ENCODE assay signal across 16 mouse cellular contexts in genomic region chr2:161148428-161149020, GRCm38 (mm10). TPM values are rescaled to one million over a fixed set of nuclear protein-coding genes. Genes with fewer than 3 reads are reported as not detected.
DNase-seq lines count a peak whose midpoint lies in the region; ATAC-seq and TF ChIP-seq lines count a peak whose summit lies in the region.
"Had no signal": no experiment of that assay in that cellular context is flagged by ENCODE, and none has a peak within 500 bp of the region (broad histone marks: within the 10 kb centered on the region; RNA-seq: fewer than 3 reads in every experiment).

No protein-coding gene starts in this region.

- H3K27me3 ChIP-seq in hindbrain, embryonic 13.5 days = no peaks in the 10 kb centered on the region
- H3K27me3 ChIP-seq in hindbrain, embryonic 11.5 days (ENCODE audit: control insufficient read depth, insufficient read depth, low read length) = no peaks in the 10 kb centered on the region
- H3K27me3 ChIP-seq in hindbrain, embryonic 14.5 days (ENCODE audit: control insufficient read depth, insufficient read depth, low read length) = no peaks in the 10 kb centered on the region
- H3K27me3 ChIP-seq in midbrain, postnatal 0 days (ENCODE audit: insufficient read depth, low read length) = no peaks in the 10 kb centered on the region
- H3K27me3 ChIP-seq: limb, embryonic 15.5 days had no signal

- H3K27ac ChIP-seq in hindbrain, embryonic 13.5 days = peak overlapping the region; percentile 86
- H3K27ac ChIP-seq in hindbrain, embryonic 11.5 days (ENCODE audit: low read depth, low read length) = no peak overlapping the region
- H3K27ac ChIP-seq in hindbrain, embryonic 14.5 days = peak overlapping the region; percentile 47; the same call in 1 of the 2 replicates
- peak overlapping the region; percentile 80 for H3K27ac ChIP-seq in midbrain, postnatal 0 days (ENCODE audit: low read depth, low read length)
- H3K27ac ChIP-seq: gastrocnemius, adult 2 months; left cerebral cortex, adult 2 months; limb, embryonic 15.5 days had no signal

- peaks cover 25% of the 10 kb centered on the region for H3K4me1 ChIP-seq in hindbrain, embryonic 13.5 days (replicated peaks)
- H3K4me1 ChIP-seq in hindbrain, embryonic 11.5 days (replicated peaks; ENCODE audit: control insufficient read depth, insufficient read depth, low read length) = no peaks in the 10 kb centered on the region
- H3K4me1 ChIP-seq in hindbrain, embryonic 14.5 days (replicated peaks; ENCODE audit: control insufficient read depth, insufficient read depth, low read length) = peaks cover 25% of the 10 kb centered on the region
- H3K4me1 ChIP-seq in midbrain, postnatal 0 days (ENCODE audit: insufficient read depth, low read length) = peaks cover 11% of the 10 kb centered on the region
- H3K4me1 ChIP-seq: heart, embryonic 12.5 days; limb, embryonic 15.5 days had no signal

- no peak for TF ChIP-seq CTCF in midbrain, postnatal 0 days (IDR thresholded peaks at IDR 0.05)

- no peaks in the 10 kb centered on the region for H3K9me3 ChIP-seq in hindbrain, embryonic 13.5 days
- no peaks in the 10 kb centered on the region for H3K9me3 ChIP-seq in hindbrain, embryonic 11.5 days (ENCODE audit: control insufficient read depth, low read length)
- H3K9me3 ChIP-seq in hindbrain, embryonic 14.5 days (ENCODE audit: control insufficient read depth, low read length) = no peaks in the 10 kb centered on the region
- H3K9me3 ChIP-seq in midbrain, postnatal 0 days (ENCODE audit: low read length) = no peaks in the 10 kb centered on the region
- H3K9me3 ChIP-seq: heart, embryonic 12.5 days; limb, embryonic 15.5 days had no signal

- no peak; the same call in 1 of the 2 replicates for ATAC-seq in hindbrain, embryonic 13.5 days (ENCODE audit: low FRiP score)
- no peak for ATAC-seq in hindbrain, embryonic 11.5 days (ENCODE audit: low FRiP score)
- no peak for ATAC-seq in hindbrain, embryonic 14.5 days (ENCODE audit: low FRiP score)
- no peak for ATAC-seq in midbrain, postnatal 0 days (ENCODE audit: low FRiP score)

- DNase-seq in hindbrain, embryonic 11.5 days (ENCODE audit: low spot score) = no peak
- peak; percentile 30 for DNase-seq in R1 (ENCODE audit: low read depth, low spot score)
- no peak for DNase-seq in hindbrain, embryonic 14.5 days (ENCODE audit: low spot score)
- no peak for DNase-seq in midbrain, postnatal 0 days (ENCODE audit: low spot score)
- no peak for DNase-seq in gastrocnemius, postnatal 25 days
- DNase-seq in right cerebral cortex, adult 18-20 months = no peak
- DNase-seq in left cerebral cortex, postnatal 14 days (ENCODE audit: low spot score in 2 of 2) = no peak
- DNase-seq: gastrocnemius, adult 2 months; heart, postnatal 4 days; kidney, adult 2 months; lung, adult 18-20 months had no signal

- no peak overlapping the region for H3K4me3 ChIP-seq in hindbrain, embryonic 13.5 days
- no peak overlapping the region for H3K4me3 ChIP-seq in hindbrain, embryonic 11.5 days (ENCODE audit: low read depth, low read length)
- no peak overlapping the region for H3K4me3 ChIP-seq in hindbrain, embryonic 14.5 days (replicated peaks; ENCODE audit: low read length)
- no peak overlapping the region for H3K4me3 ChIP-seq in midbrain, postnatal 0 days (ENCODE audit: low read depth, low read length)
- H3K4me3 ChIP-seq: erythroblast, embryonic 14.5 days; gastrocnemius, adult 2 months; heart, embryonic 12.5 days; left cerebral cortex, adult 2 months; limb, embryonic 15.5 days had no signal

- no peak overlapping the region for H3K4me2 ChIP-seq in hindbrain, embryonic 13.5 days
- H3K4me2 ChIP-seq in hindbrain, embryonic 11.5 days (replicated peaks; ENCODE audit: low read depth, low read length) = no peak overlapping the region
- no peak overlapping the region for H3K4me2 ChIP-seq in hindbrain, embryonic 14.5 days (replicated peaks)
- no peak overlapping the region for H3K4me2 ChIP-seq in midbrain, postnatal 0 days (ENCODE audit: low read depth, low read length, poor library complexity, severe bottlenecking)
- H3K4me2 ChIP-seq: heart, embryonic 12.5 days; limb, embryonic 15.5 days had no signal

- intact Hi-C loops in left cerebral cortex, postnatal 14 days (cut with DNase I) = no loop called here

- WGBS in hindbrain, embryonic 13.5 days = 29% methylated on average over 3 of the region's 3 CpGs
- 39% methylated on average over 3 of the region's 3 CpGs for WGBS in hindbrain, embryonic 11.5 days
- 44% methylated on average over 3 of the region's 3 CpGs for WGBS in hindbrain, embryonic 14.5 days
- 27% methylated on average over 3 of the region's 3 CpGs for WGBS in midbrain, postnatal 0 days

- H3K36me3 ChIP-seq in hindbrain, embryonic 13.5 days = no peaks in the 10 kb centered on the region
- no peaks in the 10 kb centered on the region for H3K36me3 ChIP-seq in hindbrain, embryonic 11.5 days (ENCODE audit: control insufficient read depth, insufficient read depth, low read length)
- H3K36me3 ChIP-seq in hindbrain, embryonic 14.5 days (replicated peaks; ENCODE audit: control insufficient read depth, insufficient read depth) = no peaks in the 10 kb centered on the region
- H3K36me3 ChIP-seq in midbrain, postnatal 0 days (ENCODE audit: insufficient read depth, low read length) = no peaks in the 10 kb centered on the region
- H3K36me3 ChIP-seq: heart, embryonic 12.5 days; limb, embryonic 15.5 days had no signal

- no peak overlapping the region for H3K9ac ChIP-seq in hindbrain, embryonic 13.5 days
- no peak overlapping the region for H3K9ac ChIP-seq in hindbrain, embryonic 11.5 days (ENCODE audit: low read depth, low read length)
- H3K9ac ChIP-seq in hindbrain, embryonic 14.5 days = no peak overlapping the region
- no peak overlapping the region for H3K9ac ChIP-seq in midbrain, postnatal 0 days (replicated peaks; ENCODE audit: low read length, poor library complexity, severe bottlenecking)
- H3K9ac ChIP-seq: heart, embryonic 12.5 days; limb, embryonic 15.5 days had no signal

RNA-seq across cellular contexts. Expression of gene Chd6, which starts 39.6 kb away (rescaled TPM):
- 38.5 and 40.2 TPM in 2 replicates for polyA plus RNA-seq in hindbrain, embryonic 13.5 days (2015; fragmentation: Nextera tagmentation; extraction: Ambion mirVana)
- 35.8 and 52.8 TPM in 2 replicates for polyA plus RNA-seq in hindbrain, embryonic 11.5 days (2014; fragmentation: Nextera tagmentation; extraction: Ambion mirVana)
- polyA plus RNA-seq in hindbrain, embryonic 14.5 days (2014; fragmentation: Nextera tagmentation; extraction: Ambion mirVana) = 31.5 and 31.8 TPM in 2 replicates
- 58.3 and 69.6 TPM in 2 replicates for total RNA-seq in midbrain, postnatal 0 days (2014; rRNA removed)
- 23.5 and 26.6 TPM in 2 replicates for polyA plus RNA-seq in midbrain, postnatal 0 days (2015; fragmentation: Nextera tagmentation; extraction: Ambion mirVana)
- total RNA-seq in gastrocnemius, postnatal 25 days (2021) = 10 to 100 TPM; 11.5 to 12.2 TPM
- 10 to 100 TPM; 53.6 to 64.2 TPM for total RNA-seq in left cerebral cortex, postnatal 14 days (2021)
